Comparison of ENCODE assay signal across 9 mouse cellular contexts in genomic region chr11:100323578-100323977, GRCm38 (mm10). TPM values are rescaled to one million over a fixed set of nuclear protein-coding genes. Genes with fewer than 3 reads are reported as not detected.
DNase-seq lines count a peak whose midpoint lies in the region; ATAC-seq and TF ChIP-seq lines count a peak whose summit lies in the region.
"Had no signal": no experiment of that assay in that cellular context is flagged by ENCODE, and none has a peak within 500 bp of the region (broad histone marks: within the 10 kb centered on the region; RNA-seq: fewer than 3 reads in every experiment).

No protein-coding gene starts in this region.

- no peak overlapping the region for H3ac ChIP-seq in myocyte (ENCODE audit: control insufficient read depth, insufficient read length)

- no peak overlapping the region for H3K27ac ChIP-seq in heart, embryonic 11.5 days (ENCODE audit: low read depth, low read length)
- H3K27ac ChIP-seq: embryonic facial prominence, embryonic 12.5 days had no signal

- H3K4me2 ChIP-seq in heart, embryonic 11.5 days, result no peak overlapping the region
- H3K4me2 ChIP-seq in myocyte (ENCODE audit: low read depth), result no peak overlapping the region
- H3K4me2 ChIP-seq: embryonic facial prominence, embryonic 12.5 days had no signal

- no peak overlapping the region for H3K4me3 ChIP-seq in heart, embryonic 11.5 days (ENCODE audit: low read depth, low read length)
- no peak overlapping the region for H3K4me3 ChIP-seq in myocyte
- H3K4me3 ChIP-seq: embryonic facial prominence, embryonic 12.5 days had no signal

- WGBS in heart, embryonic 11.5 days (ENCODE audit: insufficient replicate concordance), result 10% methylated on average over 3 of the region's 3 CpGs

- H3K4me1 ChIP-seq in heart, embryonic 11.5 days (ENCODE audit: control insufficient read depth, insufficient read depth, low read length), result peaks cover 7% of the 10 kb centered on the region; the same call in 1 of the 2 replicates
- H3K4me1 ChIP-seq: embryonic facial prominence, embryonic 12.5 days had no signal

- H3K27me3 ChIP-seq in heart, embryonic 11.5 days (ENCODE audit: control insufficient read depth, insufficient read depth, low read length), result no peaks in the 10 kb centered on the region
- H3K27me3 ChIP-seq in myocyte (ENCODE audit: control insufficient read depth, insufficient read depth, insufficient read length), result no peaks in the 10 kb centered on the region
- H3K27me3 ChIP-seq: embryonic facial prominence, embryonic 12.5 days had no signal

- H3K9me3 ChIP-seq in heart, embryonic 11.5 days (replicated peaks; ENCODE audit: control insufficient read depth, low read length), result no peaks in the 10 kb centered on the region
- H3K9me3 ChIP-seq: embryonic facial prominence, embryonic 12.5 days had no signal

- peak; percentile 43 for DNase-seq in heart, adult 8-10 months (ENCODE audit: low spot score)
- DNase-seq in 3134 (ENCODE audit: extremely low read depth, insufficient read length, low spot score) (peak; percentile 51), MEL-GATA-1-ER (ENCODE audit: extremely low read depth, low read depth) (peak; percentile 75)
- DNase-seq in cerebellum, postnatal 14 days, result peak; percentile 72 to 83
- DNase-seq in kidney, postnatal 10 days, result peak; percentile 74
- peak; percentile 72 for DNase-seq in thymus, postnatal 14 days

- ATAC-seq in heart, embryonic 11.5 days (replicated peaks; ENCODE audit: insufficient number of reproducible peaks, low FRiP score, low TSS enrichment), result no peak

- peak; percentile 37 for TF ChIP-seq POLR2A in myocyte (IDR thresholded peaks at IDR 0.05; ENCODE audit: insufficient read length, low read depth)

- peaks cover 9% of the 10 kb centered on the region for H3K79me2 ChIP-seq in myocyte (ENCODE audit: control insufficient read depth, insufficient read depth)

- H3K36me3 ChIP-seq in heart, embryonic 11.5 days (ENCODE audit: control insufficient read depth, insufficient read depth, low read length), result peaks cover 9% of the 10 kb centered on the region
- peaks cover 26% of the 10 kb centered on the region for H3K36me3 ChIP-seq in myocyte (ENCODE audit: control insufficient read depth, insufficient read depth)

- H3K9ac ChIP-seq in heart, embryonic 11.5 days (ENCODE audit: low read depth, low read length), result no peak overlapping the region
- H3K9ac ChIP-seq: embryonic facial prominence, embryonic 12.5 days had no signal

TF ChIP-seq in myocyte, 11 proteins besides CTCF, POLR2A, EP300 and RAD21:
- TF ChIP-seq POLR2AphosphoS2 (IDR thresholded peaks at IDR 0.05; ENCODE audit: insufficient read length, low read depth) (peak; percentile 71), MAX (IDR thresholded peaks at IDR 0.05; ENCODE audit: low read depth) (no peak)

RNA-seq across cellular contexts. Expression of gene Eif1, which starts 3.9 kb away (rescaled TPM):
- total RNA-seq in heart, adult 8-10 months (2022), result 1,000 to 10,000 TPM; 1,527 to 1,967 (median 1,680) TPM
- 1,605 and 1,756 TPM in 2 replicates for polyA plus RNA-seq in heart, embryonic 11.5 days (2014; fragmentation: Nextera tagmentation; extraction: Ambion mirVana)
- polyA plus RNA-seq in myocyte (2012; fragmentation: generic; extraction: Trizol), result 1,731 TPM

RNA-seq across cellular contexts. Expression of gene Gast, which starts 10.6 kb away (rescaled TPM):
- total RNA-seq in heart, adult 8-10 months (2022), result not detected
- not detected in 2 replicates for polyA plus RNA-seq in heart, embryonic 11.5 days (2014; fragmentation: Nextera tagmentation; extraction: Ambion mirVana)
- not detected for polyA plus RNA-seq in myocyte (2012; fragmentation: generic; extraction: Trizol)
- polyA plus RNA-seq: embryonic facial prominence, embryonic 12.5 days had no signal

RNA-seq across cellular contexts. Expression of gene Hap1, which starts 32.4 kb away (rescaled TPM):
- total RNA-seq in heart, adult 8-10 months (2022), result 1 to 10 TPM; 1.0 to 2.5 (median 2.0) TPM
- polyA plus RNA-seq in heart, embryonic 11.5 days (2014; fragmentation: Nextera tagmentation; extraction: Ambion mirVana), result 3.0 and 3.4 TPM in 2 replicates
- polyA plus RNA-seq in myocyte (2012; fragmentation: generic; extraction: Trizol), result 1.0 TPM

RNA-seq across cellular contexts. Expression of gene Krt42, which starts 53.9 kb away (rescaled TPM):
- not detected for total RNA-seq in heart, adult 8-10 months (2022)
- 0.20 TPM in 1 of 2 replicates, not detected in the other for polyA plus RNA-seq in heart, embryonic 11.5 days (2014; fragmentation: Nextera tagmentation; extraction: Ambion mirVana)
- polyA plus RNA-seq in myocyte (2012; fragmentation: generic; extraction: Trizol), result not detected
- polyA plus RNA-seq: embryonic facial prominence, embryonic 12.5 days had no signal
